Mouse (Mus musculus) lung, postnatal 0 days (tissue): ENCODE results near the gene Kif26a.

Experiments
- CTCF ChIP-seq: IDR thresholded peaks from 2 replicates; pipeline ENCODE4 v1.5.1; 2016; ENCODE audit warnings: antibody characterized with exemption, mild to moderate bottlenecking
- EP300 ChIP-seq: IDR thresholded peaks from 2 replicates; pipeline ENCODE4 v1.6.1; 2016; ENCODE audit warnings: antibody characterized with exemption, mild to moderate bottlenecking, control low read depth

DNA sequence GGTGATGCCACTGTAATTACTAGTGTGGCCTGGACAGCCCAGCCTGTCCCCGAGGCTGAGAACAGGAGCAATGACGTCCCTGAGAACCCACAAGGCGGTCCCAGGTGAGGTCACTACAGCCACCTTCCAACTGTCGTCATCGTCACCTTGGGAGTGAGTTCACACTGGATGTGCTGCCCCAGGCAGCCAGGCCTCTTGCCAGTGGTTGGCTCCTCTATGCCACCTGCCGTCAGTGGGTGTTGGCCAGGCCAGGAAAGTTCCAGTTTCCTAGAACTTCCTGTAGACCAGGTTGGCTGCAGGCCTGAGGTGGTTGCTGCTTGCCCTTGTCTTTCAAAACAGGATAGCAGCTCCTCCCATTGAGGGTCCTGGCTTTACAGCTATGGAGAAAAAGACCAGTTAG is 40.9 kb downstream of the Kif26a start:
- TF ChIP-seq CTCF (no peak), EP300 (no peak)
